Mouse (Mus musculus): Measurements from ENCODE around the gene Tmbim4.

DNA sequence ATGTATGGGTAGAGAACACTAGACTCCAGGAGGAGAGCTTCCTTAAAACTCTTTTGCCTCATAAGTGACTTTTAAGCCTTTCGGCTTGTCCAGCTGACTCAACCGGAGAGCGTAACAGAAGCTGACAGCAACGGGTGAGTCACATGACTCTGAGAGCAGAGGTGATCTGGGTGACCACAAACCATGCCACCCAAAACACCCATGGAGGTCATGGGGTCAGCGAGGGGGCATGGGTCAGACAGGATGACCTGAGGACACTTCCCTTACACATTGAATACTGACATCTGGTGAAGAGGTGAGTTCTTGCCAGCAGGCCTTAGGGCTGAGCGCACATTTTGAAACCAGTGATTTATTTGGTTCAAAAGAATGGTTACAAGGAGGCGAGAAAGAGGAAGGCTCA lies 49.7 kb upstream of the Tmbim4 start:
- no peak for TF ChIP-seq CTCF (IDR thresholded peaks at IDR 0.05; ENCODE audit: extremely low read depth, insufficient read depth, low read length)
- TF ChIP-seq POLR2A (IDR thresholded peaks at IDR 0.05; ENCODE audit: extremely low read depth, insufficient read depth, low read length): no peak

All from cortical plate, adult 2 months (tissue).